Mouse (Mus musculus): ENCODE results near the gene Arnt2. TPM values are rescaled to one million over a fixed set of nuclear protein-coding genes. Genes with fewer than 3 reads are reported as not detected.

Gene Arnt2
- total RNA-seq, 2 experiments from 2014 or later: 1.1 to 2.0 TPM

- intact Hi-C loops (cut with DNase I; ENCODE audit: low total_unique reads): no loop called here
- no peak for DNase-seq
These were observed 94.5 kb downstream of the Arnt2 start for GRCm38 (mm10) chr7:84315353-84316003.

DNA sequence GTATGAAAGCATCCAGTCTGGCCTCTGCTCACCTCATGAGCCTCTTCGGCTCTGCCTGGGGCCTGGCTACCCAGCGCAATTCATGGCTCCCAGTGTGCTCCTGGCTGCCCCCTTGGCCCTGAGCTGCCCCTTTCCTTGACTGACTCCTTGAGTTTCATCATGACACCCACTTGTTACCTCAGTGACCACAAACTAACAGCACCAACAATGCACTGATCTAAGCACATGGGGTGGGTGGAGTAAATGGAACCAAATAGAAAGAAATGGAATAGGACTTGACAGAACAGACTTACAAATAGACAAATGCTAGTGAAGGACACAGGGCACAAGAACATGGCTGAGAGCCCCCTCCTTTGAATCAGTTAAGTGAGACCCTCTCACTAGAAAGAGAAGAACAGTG is 95.2 kb downstream of the Arnt2 start:
- DNase-seq: no peak
- intact Hi-C loops (cut with DNase I; ENCODE audit: low total_unique reads): no loop called here

- intact Hi-C loops (cut with DNase I; ENCODE audit: low total_unique reads): no loop called here
- DNase-seq: no peak
These were observed 98.4 kb downstream of the Arnt2 start for GRCm38 (mm10) chr7:84311624-84312023.

GRCm38 (mm10) chr7:84310909-84311311 is 99.1 kb downstream of the Arnt2 start:
- DNase-seq: no peak
- intact Hi-C loops (cut with DNase I; ENCODE audit: low total_unique reads): no loop called here

DNA sequence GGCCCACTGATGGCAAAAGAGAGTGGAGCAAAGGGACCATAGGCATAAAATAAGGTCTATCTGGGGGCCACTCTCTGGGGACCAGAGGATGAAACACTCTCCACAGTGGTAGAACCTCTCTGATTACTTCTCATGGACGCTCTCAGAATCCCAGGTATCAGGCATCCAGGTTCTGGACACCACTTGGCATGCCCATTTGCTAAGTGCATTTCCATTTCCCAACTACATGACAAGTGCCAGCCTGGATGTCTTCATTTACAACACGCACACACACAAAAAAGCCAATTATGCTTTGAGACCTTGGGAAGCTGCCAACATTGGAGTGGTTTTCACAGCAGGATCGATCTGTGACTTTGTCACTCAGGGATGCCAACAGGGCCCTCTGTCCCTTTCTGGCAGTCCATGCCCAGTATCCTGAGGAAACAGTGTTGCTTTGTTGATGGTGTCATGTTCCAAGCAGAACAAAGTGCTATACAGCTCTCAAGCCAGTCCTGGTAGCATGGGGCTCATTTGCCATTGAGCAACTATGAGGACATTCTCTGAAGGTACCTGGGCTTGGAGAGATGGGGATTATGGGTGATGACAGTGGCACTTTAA is 102.5 kb downstream of the Arnt2 start:
- DNase-seq: no peak
- intact Hi-C loops (cut with DNase I; ENCODE audit: low total_unique reads): no loop called here

DNA sequence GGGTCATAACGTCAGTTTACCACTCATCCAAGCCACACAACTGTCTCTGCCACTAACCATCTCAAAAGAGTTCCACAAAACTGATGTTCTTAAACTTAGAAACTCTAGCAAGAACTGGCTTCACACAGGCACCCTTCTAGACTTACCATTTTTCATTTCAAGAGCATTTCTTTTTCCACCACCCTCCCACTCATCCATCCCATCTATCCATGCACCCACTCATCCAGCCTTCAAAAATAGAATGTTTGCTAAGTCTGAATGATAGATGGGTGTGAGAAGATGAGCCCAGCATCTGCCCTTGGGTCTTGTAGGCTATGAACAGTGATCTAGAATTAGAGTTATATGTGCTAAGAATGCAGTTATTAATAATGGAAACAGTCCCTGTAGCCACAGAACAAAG is 109.7 kb downstream of the Arnt2 start:
- intact Hi-C loops (cut with DNase I; ENCODE audit: low total_unique reads): no loop called here
- no peak for DNase-seq

DNA sequence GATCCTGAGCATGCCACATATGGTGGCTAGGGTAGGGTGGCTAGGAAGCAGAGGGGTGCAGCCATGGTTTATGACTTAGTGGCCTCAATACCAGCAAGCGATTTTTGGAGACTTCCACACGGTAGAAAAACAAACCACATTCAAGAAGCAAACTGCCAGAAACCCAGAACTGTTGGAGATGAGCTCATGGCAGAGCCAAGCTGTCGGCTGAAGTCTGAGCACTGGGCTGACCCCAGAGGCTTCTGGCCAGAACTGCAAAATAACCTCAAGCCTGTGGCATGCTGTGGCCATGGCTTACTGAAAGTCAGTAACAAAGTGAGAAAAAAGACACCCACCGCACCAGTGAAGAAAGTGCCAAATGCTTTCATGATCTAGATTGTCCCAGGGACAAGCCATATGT is 110.4 kb downstream of the Arnt2 start:
- intact Hi-C loops (cut with DNase I; ENCODE audit: low total_unique reads): no loop called here

DNA sequence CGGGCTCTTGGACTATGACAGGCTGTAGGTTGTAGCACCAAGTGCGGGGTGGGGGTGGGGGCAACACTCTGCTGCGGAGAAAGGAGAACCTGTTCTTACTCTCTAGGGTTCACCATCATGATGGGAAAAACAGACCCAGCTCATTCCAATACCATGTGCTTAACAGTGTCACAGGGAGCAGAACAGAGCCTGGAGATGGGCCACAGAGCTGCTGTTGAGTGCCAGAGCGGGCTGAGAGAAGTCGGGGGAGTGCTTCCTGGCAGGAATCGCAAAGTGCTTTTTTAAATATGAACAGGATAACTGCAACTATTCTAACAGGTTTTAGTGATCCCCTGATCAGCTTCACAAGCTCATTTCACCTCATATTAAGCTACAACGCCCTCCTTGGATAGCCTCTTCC is 116.9 kb downstream of the Arnt2 start:
- intact Hi-C loops (cut with DNase I; ENCODE audit: low total_unique reads): no loop called here
- peak; percentile 59 for DNase-seq

More for the DNA sequence above, 110.4 kb downstream of the Arnt2 start:
- DNase-seq: no peak

DNA sequence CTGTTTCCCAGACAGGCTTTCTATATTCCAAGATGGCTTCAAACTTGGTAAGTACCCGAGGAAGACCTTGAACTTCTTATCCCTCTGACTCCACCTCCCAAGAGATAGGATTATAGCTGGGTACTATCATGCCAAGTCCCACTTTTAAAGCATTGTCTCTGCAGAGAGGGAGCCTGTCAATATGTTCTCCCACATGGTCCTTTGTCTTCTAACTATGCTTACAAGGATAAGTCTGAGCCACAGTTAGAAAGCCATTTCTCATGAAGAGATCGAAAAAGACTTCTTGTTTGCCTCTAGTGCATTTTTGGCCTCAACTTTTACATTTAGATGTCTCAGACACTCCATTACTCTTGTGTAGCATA is 122.8 kb downstream of the Arnt2 start:
- intact Hi-C loops (cut with DNase I; ENCODE audit: low total_unique reads): no loop called here
- DNase-seq: no peak

- no peak for DNase-seq
- intact Hi-C loops (cut with DNase I; ENCODE audit: low total_unique reads): no loop called here
These were observed 123.3 kb downstream of the Arnt2 start for GRCm38 (mm10) chr7:84286526-84287225.

DNA sequence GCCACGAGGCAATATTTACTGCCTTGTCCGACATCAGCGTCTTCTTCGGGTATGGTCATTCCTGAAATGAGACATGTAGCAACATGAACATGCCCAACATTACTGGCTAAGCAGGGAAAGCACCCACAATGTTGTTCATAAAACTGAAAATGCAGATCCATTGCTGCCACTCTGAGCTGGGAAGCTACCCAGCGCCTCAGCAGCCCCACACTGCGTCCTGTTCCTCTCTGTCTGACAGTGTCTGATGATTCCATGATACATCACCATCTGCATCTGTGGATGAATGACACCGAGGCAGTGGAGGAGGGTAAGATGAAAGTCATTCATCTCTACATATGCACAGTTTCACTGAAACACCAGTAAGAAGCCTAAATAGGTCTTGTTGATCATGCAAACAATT is 124.2 kb downstream of the Arnt2 start:
- intact Hi-C loops (cut with DNase I; ENCODE audit: low total_unique reads): no loop called here
- DNase-seq: no peak

- intact Hi-C loops (cut with DNase I; ENCODE audit: low total_unique reads): no loop called here
These were observed 125.0 kb downstream of the Arnt2 start for GRCm38 (mm10) chr7:84284974-84285373.

DNA sequence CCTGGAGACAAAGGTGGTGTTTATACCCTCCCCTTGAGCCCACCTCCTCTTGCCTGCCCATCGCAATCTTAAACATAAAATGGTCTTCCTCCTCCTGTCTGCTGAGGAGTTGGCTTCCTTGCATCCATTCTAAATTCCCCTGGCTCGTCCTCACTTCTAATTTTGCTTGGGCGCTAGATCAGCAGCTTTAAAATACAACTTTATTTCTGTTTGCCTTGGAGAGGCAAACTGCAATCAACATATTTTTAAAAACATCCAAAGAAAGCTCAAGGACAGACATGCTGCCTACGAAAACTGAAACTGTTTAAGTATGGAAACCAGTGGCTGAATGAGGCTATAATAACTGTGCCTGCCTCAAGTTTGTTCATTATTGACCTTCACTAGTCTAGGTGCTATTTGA is 127.7 kb downstream of the Arnt2 start:
- intact Hi-C loops (cut with DNase I; ENCODE audit: low total_unique reads): no loop called here
- DNase-seq: no peak

More at GRCm38 (mm10) chr7:84284974-84285373, 125.0 kb downstream of the Arnt2 start:
- DNase-seq: no peak

DNA sequence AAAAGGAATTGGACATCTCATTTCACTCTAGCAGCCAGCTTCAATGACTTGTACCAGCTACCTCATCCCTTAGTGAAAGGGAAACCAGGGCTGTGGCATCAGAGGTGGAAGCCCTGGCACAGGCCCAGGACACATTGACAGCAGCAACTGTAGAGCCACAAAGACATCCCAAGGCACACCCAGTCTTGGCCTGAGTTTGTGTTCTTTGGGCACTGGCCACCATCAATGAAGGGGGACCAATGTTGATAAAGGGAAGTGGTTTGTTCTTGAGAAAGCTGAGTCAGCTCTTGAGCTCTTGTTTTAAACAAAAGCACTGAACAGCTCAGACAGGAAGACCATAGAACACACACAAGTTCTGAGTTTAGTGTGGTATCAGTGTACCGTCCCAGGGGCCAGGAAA is 130.7 kb downstream of the Arnt2 start:
- intact Hi-C loops (cut with DNase I; ENCODE audit: low total_unique reads): loop anchor here (10.0 kb wide), 1 partner anchor 76 kb away; no protein-coding TSS in a partner anchor
- DNase-seq: no peak

DNA sequence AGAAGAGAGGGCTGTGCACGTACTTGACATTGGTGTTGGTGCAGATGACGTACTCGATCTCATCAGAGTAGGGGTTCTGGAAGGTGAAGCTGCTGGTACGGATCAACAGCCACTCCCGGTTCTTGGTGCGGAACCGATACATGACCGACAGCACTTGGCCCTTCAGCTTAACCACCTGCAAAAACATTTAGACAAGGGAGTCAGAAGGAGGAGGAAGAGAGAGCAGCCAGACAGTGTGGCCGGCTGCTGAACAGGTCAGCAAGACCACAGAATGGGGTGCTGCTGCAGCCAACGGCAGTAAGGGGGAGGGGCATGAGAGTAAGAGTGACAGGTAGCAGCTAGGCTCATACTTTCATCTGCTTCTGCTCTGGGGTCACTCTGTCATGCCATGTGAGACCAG is 134.7 kb downstream of the Arnt2 start:
- DNase-seq: no peak
- intact Hi-C loops (cut with DNase I; ENCODE audit: low total_unique reads): loop anchor here (10.0 kb wide), 1 partner anchor 79 kb away; no protein-coding TSS in a partner anchor

GRCm38 (mm10) chr7:84273930-84274329 is 136.0 kb downstream of the Arnt2 start:
- DNase-seq: no peak
- intact Hi-C loops (cut with DNase I; ENCODE audit: low total_unique reads): loop anchor here (2.0 to 10.0 kb wide), 2 partner anchors 81 to 361 kb away; no protein-coding TSS in a partner anchor

GRCm38 (mm10) chr7:84272206-84272818 is 137.7 kb downstream of the Arnt2 start:
- intact Hi-C loops (cut with DNase I; ENCODE audit: low total_unique reads): loop anchor here (2.0 to 10.0 kb wide), 2 partner anchors 82 to 360 kb away; no protein-coding TSS in a partner anchor

DNA sequence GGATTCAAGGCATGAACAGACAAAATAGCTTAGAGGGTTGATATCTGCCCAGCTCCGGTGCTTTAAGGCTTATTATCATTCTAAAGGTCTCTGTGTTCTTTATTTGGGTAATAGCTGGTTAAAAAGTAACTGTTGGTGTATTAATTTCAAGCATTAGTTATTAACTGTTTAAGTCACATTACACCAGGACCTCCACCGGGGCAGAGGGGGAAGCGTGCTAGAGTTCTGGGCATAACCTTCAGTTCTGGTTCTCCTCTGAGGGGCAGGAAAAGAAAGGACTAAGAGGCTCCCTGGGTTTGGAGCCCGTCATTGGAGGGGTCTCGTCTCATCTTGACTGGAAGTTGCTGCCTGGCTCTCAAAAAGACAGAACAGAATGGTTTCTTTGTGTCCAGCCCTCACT is 138.5 kb downstream of the Arnt2 start:
- intact Hi-C loops (cut with DNase I; ENCODE audit: low total_unique reads): loop anchor here (2.0 to 10.0 kb wide), 2 partner anchors 83 to 185 kb away; partner anchors contain the start of gene Cemip
- DNase-seq: no peak

More at GRCm38 (mm10) chr7:84272206-84272818, 137.7 kb downstream of the Arnt2 start:
- peak; percentile 74 for DNase-seq

GRCm38 (mm10) chr7:84263466-84263865 is 146.5 kb downstream of the Arnt2 start:
- intact Hi-C loops (cut with DNase I; ENCODE audit: low total_unique reads): no loop called here
- no peak for DNase-seq

GRCm38 (mm10) chr7:84261341-84261740 is 148.6 kb downstream of the Arnt2 start:
- intact Hi-C loops (cut with DNase I; ENCODE audit: low total_unique reads): no loop called here
- DNase-seq: no peak

Data from gastrocnemius, postnatal 14 days (tissue).